Mouse (Mus musculus) small intestine, adult 2 months (tissue): Measurements from ENCODE around the gene Dync2li1.

Source experiments
- CTCF ChIP-seq: fragments of 200-500 bp; IDR thresholded peaks from 2 replicates; pipeline ENCODE4 v1.5.1; 2012; ENCODE audit warnings: low read depth, mild to moderate bottlenecking, control low read depth, inconsistent platforms, low read length, moderate library complexity, mixed read lengths; ENCODE audit not compliant: insufficient replicate concordance, insufficient read length; ENCODE audit errors: extremely low read depth
- POLR2A ChIP-seq: fragments of 200-500 bp; IDR thresholded peaks from 2 replicates; pipeline ENCODE4 v1.6.1; 2012; ENCODE audit warnings: low read depth, mild to moderate bottlenecking, control low read depth, inconsistent platforms, low read length, moderate library complexity

DNA sequence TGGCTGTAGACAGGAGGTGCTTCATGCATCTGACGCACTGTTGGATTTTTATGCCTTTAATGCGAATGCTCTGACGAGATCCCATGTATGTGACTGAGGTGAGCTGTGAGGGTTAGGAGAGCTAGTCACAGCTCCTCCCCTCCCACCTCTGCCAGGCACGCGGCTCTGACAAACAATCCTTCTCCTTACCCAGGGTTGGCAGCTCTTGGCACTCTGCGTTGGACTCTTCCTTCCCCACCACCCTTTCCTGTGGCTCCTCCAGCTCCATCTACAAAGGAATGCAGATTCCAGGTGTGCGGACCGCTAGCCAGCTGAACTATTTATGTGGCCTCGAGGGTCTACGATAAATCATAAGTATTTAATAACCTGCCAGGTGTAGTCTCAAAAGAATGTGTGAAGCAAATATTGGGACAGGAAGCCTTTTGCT, 30.3 kb upstream of the Dync2li1 start:
- TF ChIP-seq POLR2A (no peak), CTCF (no peak)
